8 mouse cellular contexts compared by ENCODE assay signal in the genomic region with DNA sequence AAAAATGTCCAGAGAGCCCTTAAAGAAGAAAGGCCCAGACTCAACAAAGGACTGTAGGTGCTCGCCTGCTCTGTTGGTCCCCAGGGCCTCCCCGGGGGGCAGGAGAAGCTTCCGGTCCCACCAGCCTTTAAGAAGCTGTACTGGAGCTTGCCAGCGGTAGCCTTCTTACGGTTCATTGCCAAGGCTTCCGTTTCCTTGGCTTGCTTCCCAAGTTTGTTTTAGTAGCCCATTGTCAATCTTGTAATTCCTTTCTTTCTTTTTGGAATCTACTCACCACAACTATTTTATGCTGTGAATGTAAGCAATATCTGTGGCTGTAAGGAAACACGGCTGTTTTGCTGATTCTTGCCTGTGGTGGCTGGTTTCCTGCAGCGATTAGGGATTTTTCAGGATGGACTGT. TPM values are rescaled to one million over a fixed set of nuclear protein-coding genes. Genes with fewer than 3 reads are reported as not detected.
DNase-seq lines count a peak whose midpoint lies in the region; ATAC-seq and TF ChIP-seq lines count a peak whose summit lies in the region.
"Had no signal": no experiment of that assay in that cellular context is flagged by ENCODE, and none has a peak within 500 bp of the region (broad histone marks: within the 10 kb centered on the region; RNA-seq: fewer than 3 reads in every experiment).

No protein-coding gene starts in this region.

- H3K4me1 ChIP-seq in midbrain, postnatal 0 days (ENCODE audit: insufficient read depth, low read length) = no peaks in the 10 kb centered on the region
- H3K4me1 ChIP-seq in midbrain, embryonic 11.5 days (ENCODE audit: control insufficient read depth, insufficient read depth, low read length) = no peaks in the 10 kb centered on the region
- H3K4me1 ChIP-seq in embryonic fibroblast, embryonic 13.5 days (ENCODE audit: control insufficient read depth, insufficient read depth, low read length) = no peaks in the 10 kb centered on the region; the same call in 1 of the 2 replicates

- no peak for ATAC-seq in midbrain, postnatal 0 days (ENCODE audit: low FRiP score)
- no peak for ATAC-seq in midbrain, embryonic 11.5 days (ENCODE audit: low FRiP score)

- no peak overlapping the region for H3K4me3 ChIP-seq in midbrain, postnatal 0 days (ENCODE audit: low read depth, low read length)
- no peak overlapping the region for H3K4me3 ChIP-seq in midbrain, embryonic 11.5 days (ENCODE audit: low read depth, low read length)
- H3K4me3 ChIP-seq in embryonic fibroblast, embryonic 13.5 days (ENCODE audit: insufficient read depth, low read length) = no peak overlapping the region

- H3K9me3 ChIP-seq in midbrain, postnatal 0 days (ENCODE audit: low read length) = no peaks in the 10 kb centered on the region
- no peaks in the 10 kb centered on the region for H3K9me3 ChIP-seq in midbrain, embryonic 11.5 days (ENCODE audit: control insufficient read depth, low read length)

- WGBS in midbrain, postnatal 0 days = 58% methylated on average over 8 of the region's 8 CpGs
- 77% methylated on average over 8 of the region's 8 CpGs for WGBS in midbrain, embryonic 11.5 days

- H3K4me2 ChIP-seq in midbrain, postnatal 0 days (ENCODE audit: low read depth, low read length, poor library complexity, severe bottlenecking) = no peak overlapping the region
- H3K4me2 ChIP-seq in midbrain, embryonic 11.5 days = no peak overlapping the region

- TF ChIP-seq POLR2A in embryonic fibroblast, embryonic 13.5 days (IDR thresholded peaks at IDR 0.05; ENCODE audit: low read depth, low read length) = no peak

- H3K36me3 ChIP-seq in midbrain, postnatal 0 days (ENCODE audit: insufficient read depth, low read length) = peaks cover 13% of the 10 kb centered on the region; the same call in 1 of the 2 replicates
- no peaks in the 10 kb centered on the region for H3K36me3 ChIP-seq in midbrain, embryonic 11.5 days (ENCODE audit: control insufficient read depth, insufficient read depth, low read length)

- H3K27ac ChIP-seq in midbrain, postnatal 0 days (ENCODE audit: low read depth, low read length) = no peak overlapping the region
- H3K27ac ChIP-seq in midbrain, embryonic 11.5 days (ENCODE audit: low read depth, low read length) = no peak overlapping the region
- 0 out of 2 replicates have a peak overlapping the region, but pooled peaks have one; percentile 12 for H3K27ac ChIP-seq in embryonic fibroblast, embryonic 13.5 days (ENCODE audit: insufficient read depth, low read length)

- no peak for TF ChIP-seq CTCF in midbrain, postnatal 0 days (IDR thresholded peaks at IDR 0.05)
- TF ChIP-seq CTCF in embryonic fibroblast, embryonic 13.5 days (IDR thresholded peaks at IDR 0.05; ENCODE audit: borderline replicate concordance, insufficient read depth, low read length) = no peak

- DNase-seq in midbrain, postnatal 0 days (ENCODE audit: low spot score) = peak; percentile 44
- no peak for DNase-seq in midbrain, embryonic 11.5 days (ENCODE audit: low spot score, missing footprints)
- peak; percentile 51 for DNase-seq in heart, postnatal 4 days
- DNase-seq in lung, postnatal 14 days = peak; percentile 67
- DNase-seq in testis, postnatal 14 days (ENCODE audit: low spot score) = no peak
- no peak for DNase-seq in layer of hippocampus, adult 18-20 months (ENCODE audit: low spot score in 2 of 2)

- no peak overlapping the region for H3K9ac ChIP-seq in midbrain, postnatal 0 days (replicated peaks; ENCODE audit: low read length, poor library complexity, severe bottlenecking)
- H3K9ac ChIP-seq in midbrain, embryonic 11.5 days (ENCODE audit: low read length) = no peak overlapping the region

- H3K27me3 ChIP-seq in midbrain, postnatal 0 days (ENCODE audit: insufficient read depth, low read length) = no peaks in the 10 kb centered on the region
- H3K27me3 ChIP-seq in midbrain, embryonic 11.5 days (ENCODE audit: control insufficient read depth, insufficient read depth, low read length) = no peaks in the 10 kb centered on the region

RNA-seq across cellular contexts. Expression of gene Acad11, which starts 25.4 kb away (rescaled TPM):
- 9.3 and 12.1 TPM in 2 replicates for total RNA-seq in midbrain, postnatal 0 days (2014; rRNA removed)
- 5.3 and 6.3 TPM in 2 replicates for polyA plus RNA-seq in midbrain, postnatal 0 days (2015; fragmentation: Nextera tagmentation; extraction: Ambion mirVana)
- polyA plus RNA-seq in midbrain, embryonic 11.5 days (2014; fragmentation: Nextera tagmentation; extraction: Ambion mirVana) = 7.1 and 7.8 TPM in 2 replicates
- polyA plus RNA-seq in embryonic fibroblast, embryonic 13.5 days (2011; ENCODE audit: insufficient read length, low read depth, missing spikeins) = 14.0 and 14.5 TPM in 2 replicates
- total RNA-seq in heart, postnatal 4 days (2021) = 10 to 100 TPM; 19.9 to 20.9 TPM
- 10 to 100 TPM; 21.3 to 23.7 TPM for total RNA-seq in layer of hippocampus, adult 18-20 months (2021)

RNA-seq across cellular contexts. Expression of gene Uba5, which starts 25.6 kb away (rescaled TPM):
- total RNA-seq in midbrain, postnatal 0 days (2014; rRNA removed) = 53.8 and 56.2 TPM in 2 replicates
- polyA plus RNA-seq in midbrain, postnatal 0 days (2015; fragmentation: Nextera tagmentation; extraction: Ambion mirVana) = 68.9 and 77.7 TPM in 2 replicates
- polyA plus RNA-seq in midbrain, embryonic 11.5 days (2014; fragmentation: Nextera tagmentation; extraction: Ambion mirVana) = 62.5 and 68.1 TPM in 2 replicates
- 50.3 and 52.0 TPM in 2 replicates for polyA plus RNA-seq in embryonic fibroblast, embryonic 13.5 days (2011; ENCODE audit: insufficient read length, low read depth, missing spikeins)
- total RNA-seq in heart, postnatal 4 days (2021) = 10 to 100 TPM; 27.5 to 27.7 TPM
- total RNA-seq in layer of hippocampus, adult 18-20 months (2021) = 10 to 100 TPM; 39.8 to 40.0 TPM

RNA-seq across cellular contexts. Expression of gene Ackr4, which starts 38.2 kb away (rescaled TPM):
- total RNA-seq in midbrain, postnatal 0 days (2014; rRNA removed) = 0.38 and 0.47 TPM in 2 replicates
- polyA plus RNA-seq in midbrain, postnatal 0 days (2015; fragmentation: Nextera tagmentation; extraction: Ambion mirVana) = 0.58 and 0.86 TPM in 2 replicates
- 0.36 and 0.57 TPM in 2 replicates for polyA plus RNA-seq in midbrain, embryonic 11.5 days (2014; fragmentation: Nextera tagmentation; extraction: Ambion mirVana)
- 0.74 TPM in 1 of 2 replicates, not detected in the other for polyA plus RNA-seq in embryonic fibroblast, embryonic 13.5 days (2011; ENCODE audit: insufficient read length, low read depth, missing spikeins)
- total RNA-seq in heart, postnatal 4 days (2021) = 1 to 10 TPM; 4.3 to 6.3 TPM
- total RNA-seq in layer of hippocampus, adult 18-20 months (2021) = under 1 TPM; 0.17 to 0.20 TPM

RNA-seq across cellular contexts. Expression of gene Gm28305, which starts 48.1 kb away (rescaled TPM):
- total RNA-seq in midbrain, postnatal 0 days (2014; rRNA removed) = not detected in 2 replicates
- not detected in 2 replicates for polyA plus RNA-seq in midbrain, postnatal 0 days (2015; fragmentation: Nextera tagmentation; extraction: Ambion mirVana)
- polyA plus RNA-seq in midbrain, embryonic 11.5 days (2014; fragmentation: Nextera tagmentation; extraction: Ambion mirVana) = not detected in 2 replicates
- polyA plus RNA-seq in embryonic fibroblast, embryonic 13.5 days (2011; ENCODE audit: insufficient read length, low read depth, missing spikeins) = not detected in 2 replicates
- not detected for total RNA-seq in heart, postnatal 4 days (2021)
- not detected for total RNA-seq in layer of hippocampus, adult 18-20 months (2021)
- polyA plus RNA-seq: large intestine, adult 2 months had no signal

Comparison
In these comparisons a context has a peak if more than half of its experiments do, and no peak if none do; other contexts are left out.
1. DNase-seq: peak in midbrain, postnatal 0 days (single experiment), heart, postnatal 4 days (single experiment) and lung, postnatal 14 days (single experiment); none in midbrain, embryonic 11.5 days (single experiment), testis, postnatal 14 days (single experiment) and layer of hippocampus, adult 18-20 months (0 of 2).